Mouse (Mus musculus): ENCODE results near the gene Smarcc2.
A peak's percentile ranks its signal among the peaks of the same experiment; 100 is the strongest.
"Not testable (repeated sequence)": the region's sequence is repeated elsewhere in the genome, so short reads cannot be mapped to it uniquely, and the experiment has no call there.

Smarcc2 gene

GRCm38 (mm10) chr10:128444354-128444753, 14.7 kb upstream of the Smarcc2 start:
- no peak for DNase-seq

- DNase-seq = no peak
These were observed 13.6 kb upstream of the Smarcc2 start for GRCm38 (mm10) chr10:128445407-128445806.

- no peak for DNase-seq
These were observed 8.0 kb upstream of the Smarcc2 start for GRCm38 (mm10) chr10:128451014-128451413.

- DNase-seq = no peak
These were observed 4.6 kb upstream of the Smarcc2 start for GRCm38 (mm10) chr10:128454471-128454870.

GRCm38 (mm10) chr10:128455280-128455679, 3.8 kb upstream of the Smarcc2 start:
- DNase-seq = peak; percentile 67

- DNase-seq = no peak
These were observed 1.4 kb upstream of the Smarcc2 start for GRCm38 (mm10) chr10:128457676-128458075.

- peak; percentile 83 for DNase-seq
These were observed 715 bp upstream of the Smarcc2 start for GRCm38 (mm10) chr10:128458348-128458718.

- DNase-seq = peak; percentile 34
These were observed 591 bp downstream of the Smarcc2 start for GRCm38 (mm10) chr10:128459409-128460269.

- no peak for DNase-seq
These were observed 1.2 kb downstream of the Smarcc2 start for GRCm38 (mm10) chr10:128460270-128460630.

- DNase-seq = no peak
These were observed 15.3 kb downstream of the Smarcc2 start for GRCm38 (mm10) chr10:128474366-128474765.

- DNase-seq = no peak
These were observed 27.3 kb downstream of the Smarcc2 start for GRCm38 (mm10) chr10:128486370-128486769.

- no peak for DNase-seq
These were observed 29.0 kb downstream of the Smarcc2 start for GRCm38 (mm10) chr10:128487861-128488712.

- DNase-seq = no peak
These were observed 29.7 kb downstream of the Smarcc2 start for GRCm38 (mm10) chr10:128488776-128489175.

- DNase-seq = no peak
These were observed 30.3 kb downstream of the Smarcc2 start for GRCm38 (mm10) chr10:128489380-128489779.

- no peak for DNase-seq
These were observed 30.7 kb downstream of the Smarcc2 start for GRCm38 (mm10) chr10:128489785-128490184.

- no peak for DNase-seq
These were observed 31.2 kb downstream of the Smarcc2 start for GRCm38 (mm10) chr10:128490232-128490631.

GRCm38 (mm10) chr10:128490912-128491311, 31.9 kb downstream of the Smarcc2 start:
- no peak for DNase-seq

GRCm38 (mm10) chr10:128491495-128491894, 32.4 kb downstream of the Smarcc2 start:
- no peak for DNase-seq

GRCm38 (mm10) chr10:128492051-128492450, 33.0 kb downstream of the Smarcc2 start:
- DNase-seq = not testable (repeated sequence)

- peak; percentile 60 for DNase-seq
These were observed 33.7 kb downstream of the Smarcc2 start for GRCm38 (mm10) chr10:128492633-128493311.

GRCm38 (mm10) chr10:128493319-128493694, 34.3 kb downstream of the Smarcc2 start:
- DNase-seq = no peak

GRCm38 (mm10) chr10:128493695-128494666, 34.9 kb downstream of the Smarcc2 start, which contains the start of gene Myl6:
Myl6 (minus strand) TSS chr10:128494145.
- DNase-seq = peak; percentile 99
